Mouse (Mus musculus) cerebellum, adult 18-20 months (tissue): ENCODE measurements around the gene Tln2.

Source experiments
- DNase-seq, 2 experiments: peaks; one replicate each; pipeline ENCODE4 v3.0.0; 2021

Gene Tln2

GRCm38 (mm10) chr9:67267276-67267990 lies 292.1 kb downstream of the Tln2 start:
- no peak for DNase-seq

GRCm38 (mm10) chr9:67265513-67265912 lies 294.0 kb downstream of the Tln2 start:
- DNase-seq: peak in 1 of 2 experiments; percentile 10

GRCm38 (mm10) chr9:67264896-67265295 lies 294.6 kb downstream of the Tln2 start:
- no peak for DNase-seq

GRCm38 (mm10) chr9:67260835-67261599 lies 298.5 kb downstream of the Tln2 start:
- no peak for DNase-seq

- DNase-seq: no peak
These were observed 309.4 kb downstream of the Tln2 start for GRCm38 (mm10) chr9:67250141-67250540.

- no peak for DNase-seq
These were observed 312.0 kb downstream of the Tln2 start for GRCm38 (mm10) chr9:67247365-67247950.

GRCm38 (mm10) chr9:67245265-67245664 lies 314.2 kb downstream of the Tln2 start:
- DNase-seq: no peak

GRCm38 (mm10) chr9:67241683-67242082 lies 317.8 kb downstream of the Tln2 start:
- DNase-seq: no peak

GRCm38 (mm10) chr9:67240456-67240855 lies 319.0 kb downstream of the Tln2 start:
- DNase-seq: no peak

- no peak for DNase-seq
These were observed 322.5 kb downstream of the Tln2 start for GRCm38 (mm10) chr9:67236987-67237386.

GRCm38 (mm10) chr9:67235441-67236217 lies 323.9 kb downstream of the Tln2 start:
- DNase-seq: no peak

- DNase-seq: no peak
These were observed 330.5 kb downstream of the Tln2 start for GRCm38 (mm10) chr9:67229033-67229432.

GRCm38 (mm10) chr9:67220388-67220787 lies 339.1 kb downstream of the Tln2 start:
- DNase-seq: peak; percentile 4 to 9

- DNase-seq: no peak
These were observed 341.5 kb downstream of the Tln2 start for GRCm38 (mm10) chr9:67218001-67218400.

GRCm38 (mm10) chr9:67214191-67214985 lies 345.1 kb downstream of the Tln2 start:
- no peak for DNase-seq

- peak; percentile 44 to 58 for DNase-seq
These were observed 346.2 kb downstream of the Tln2 start for GRCm38 (mm10) chr9:67213275-67213674.

GRCm38 (mm10) chr9:67211220-67211619 lies 348.3 kb downstream of the Tln2 start:
- DNase-seq: no peak

- no peak for DNase-seq
These were observed 350.1 kb downstream of the Tln2 start for GRCm38 (mm10) chr9:67209451-67209850.

GRCm38 (mm10) chr9:67208420-67208819 lies 351.1 kb downstream of the Tln2 start:
- no peak for DNase-seq

GRCm38 (mm10) chr9:67205175-67205574 lies 354.3 kb downstream of the Tln2 start:
- no peak for DNase-seq

GRCm38 (mm10) chr9:67196609-67197008 lies 362.9 kb downstream of the Tln2 start:
- DNase-seq: no peak

- DNase-seq: no peak
These were observed 364.2 kb downstream of the Tln2 start for GRCm38 (mm10) chr9:67195306-67195705.
